Mouse (Mus musculus): Measurements from ENCODE around the gene Slc5a11.

The Slc5a11 gene

GRCm38 (mm10) chr7:123283826-123284225 lies 69.2 kb downstream of the Slc5a11 start:
- no peak for DNase-seq (ENCODE audit: low read depth, low spot score)

- no peak for DNase-seq (ENCODE audit: low read depth, low spot score)
These were observed 71.3 kb downstream of the Slc5a11 start for GRCm38 (mm10) chr7:123285896-123286295.

- no peak for DNase-seq (ENCODE audit: low read depth, low spot score)
These were observed 73.3 kb downstream of the Slc5a11 start for GRCm38 (mm10) chr7:123287903-123288302.

- DNase-seq (ENCODE audit: low read depth, low spot score): no peak
These were observed 74.6 kb downstream of the Slc5a11 start for GRCm38 (mm10) chr7:123289176-123289575.

GRCm38 (mm10) chr7:123291942-123292341 lies 77.4 kb downstream of the Slc5a11 start:
- no peak for DNase-seq (ENCODE audit: low read depth, low spot score)

- no peak for DNase-seq (ENCODE audit: low read depth, low spot score)
These were observed 79.3 kb downstream of the Slc5a11 start for GRCm38 (mm10) chr7:123293898-123294297.

- DNase-seq (ENCODE audit: low read depth, low spot score): no peak
These were observed 80.8 kb downstream of the Slc5a11 start for GRCm38 (mm10) chr7:123295423-123295822.

- no peak for DNase-seq (ENCODE audit: low read depth, low spot score)
These were observed 81.5 kb downstream of the Slc5a11 start for GRCm38 (mm10) chr7:123296097-123296496.

- DNase-seq (ENCODE audit: low read depth, low spot score): no peak
These were observed 83.6 kb downstream of the Slc5a11 start for GRCm38 (mm10) chr7:123298225-123298624.

- no peak for DNase-seq (ENCODE audit: low read depth, low spot score)
These were observed 85.7 kb downstream of the Slc5a11 start for GRCm38 (mm10) chr7:123300258-123300657.

- DNase-seq (ENCODE audit: low read depth, low spot score): no peak
These were observed 90.8 kb downstream of the Slc5a11 start for GRCm38 (mm10) chr7:123305397-123305796.

- no peak for DNase-seq (ENCODE audit: low read depth, low spot score)
These were observed 92.7 kb downstream of the Slc5a11 start for GRCm38 (mm10) chr7:123307236-123307635.

GRCm38 (mm10) chr7:123307887-123308558 lies 93.4 kb downstream of the Slc5a11 start:
- DNase-seq (ENCODE audit: low read depth, low spot score): no peak

GRCm38 (mm10) chr7:123311836-123312235 lies 97.3 kb downstream of the Slc5a11 start:
- no peak for DNase-seq (ENCODE audit: low read depth, low spot score)

- DNase-seq (ENCODE audit: low read depth, low spot score): no peak
These were observed 98.2 kb downstream of the Slc5a11 start for GRCm38 (mm10) chr7:123312738-123313137.

- DNase-seq (ENCODE audit: low read depth, low spot score): no peak
These were observed 108.0 kb downstream of the Slc5a11 start for GRCm38 (mm10) chr7:123322452-123323121.
